Mouse (Mus musculus): Measurements from ENCODE around the gene Pald1.

Gene Pald1

GRCm38 (mm10) chr10:61277918-61278674 is 105.2 kb downstream of the Pald1 start:
- no peak for DNase-seq (ENCODE audit: low spot score)

- DNase-seq (ENCODE audit: low spot score), result no peak
Measured at GRCm38 (mm10) chr10:61277051-61277450, 106.3 kb downstream of the Pald1 start.

- DNase-seq (ENCODE audit: low spot score), result peak; percentile 10
Measured at GRCm38 (mm10) chr10:61275669-61276110, 107.6 kb downstream of the Pald1 start.

DNA sequence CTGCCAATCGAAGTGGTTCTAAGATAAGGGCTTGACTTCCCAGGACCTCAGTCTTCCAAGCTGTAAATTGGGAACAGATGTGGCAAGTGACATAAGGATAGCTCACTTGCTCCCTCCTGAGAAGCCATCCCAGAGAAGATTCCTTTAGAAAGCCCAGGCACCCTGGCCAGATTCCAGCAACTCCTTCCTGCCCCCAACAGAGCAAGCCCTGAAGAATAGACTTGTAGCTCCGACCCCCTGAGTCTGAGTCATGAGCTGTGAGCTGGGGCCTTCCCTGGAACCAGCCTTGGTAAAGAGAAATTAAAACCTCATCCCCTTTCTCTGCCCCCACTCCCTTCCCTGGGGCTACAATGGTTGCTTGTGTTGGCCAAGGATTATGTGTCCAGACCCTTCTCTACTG is 108.8 kb downstream of the Pald1 start:
- DNase-seq (ENCODE audit: low spot score), result no peak

DNA sequence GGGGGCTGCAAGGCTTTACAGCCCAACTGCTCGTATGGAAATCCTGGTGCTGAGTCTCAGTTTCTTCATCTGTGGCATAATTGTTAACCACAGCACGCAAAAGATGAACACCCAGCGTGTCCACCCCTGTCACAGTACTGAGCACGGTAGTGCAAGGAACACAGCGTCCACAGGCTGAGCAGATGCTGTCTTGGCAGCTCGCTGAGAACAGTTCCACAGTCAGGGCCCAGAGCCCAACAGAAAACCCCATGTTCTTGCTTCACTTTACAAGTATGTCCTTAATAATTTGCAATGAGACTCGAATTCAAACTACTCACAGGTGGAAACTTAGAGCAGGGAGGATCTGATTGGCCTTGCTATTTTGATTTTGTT is 109.5 kb downstream of the Pald1 start:
- no peak for DNase-seq (ENCODE audit: low spot score)

DNA sequence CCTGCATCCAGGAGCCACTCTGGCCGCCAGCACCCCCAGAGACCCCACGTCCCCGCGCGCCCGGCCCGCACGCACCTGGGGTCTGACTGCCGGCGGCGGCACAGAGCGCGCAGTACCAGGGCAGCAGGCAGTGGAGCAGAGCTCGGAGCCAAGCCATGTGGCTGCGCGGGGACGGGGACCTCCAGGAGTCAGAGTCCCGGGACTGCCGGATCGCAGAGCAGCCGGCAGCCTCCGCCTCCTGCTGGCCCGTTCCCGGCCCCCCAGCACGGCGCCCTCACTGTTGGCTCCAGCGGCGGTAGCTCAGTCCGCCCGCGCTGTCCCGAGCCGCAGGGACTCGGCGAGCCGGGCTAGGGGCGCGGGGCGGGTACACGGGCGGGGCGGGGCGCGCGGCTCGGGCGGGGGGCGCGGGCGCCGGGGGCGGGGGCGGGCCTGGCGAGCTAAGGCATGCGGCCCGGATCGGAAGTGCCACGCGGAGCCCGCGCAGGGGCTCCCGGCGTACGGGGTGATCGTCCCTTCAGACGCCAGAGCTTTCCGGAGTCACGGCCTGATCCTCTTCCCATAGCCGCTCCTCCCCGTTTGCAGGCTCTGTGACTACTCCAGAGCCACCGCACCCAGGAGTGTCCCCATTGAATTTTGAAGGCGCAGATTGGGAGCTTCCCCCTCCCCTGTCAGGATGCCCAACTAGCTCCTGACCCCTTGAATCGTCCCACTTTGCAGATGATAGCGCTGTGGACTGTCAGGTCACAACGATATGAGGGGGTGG is 110.1 kb downstream of the Pald1 start, which contains the start of gene Adamts14:
Gene Adamts14 (minus strand): TSS at position 358 of the 763 bp plus-strand sequence.
- DNase-seq (ENCODE audit: low spot score), result no peak

- no peak for DNase-seq (ENCODE audit: low spot score)
Measured at GRCm38 (mm10) chr10:61272631-61273030, 110.7 kb downstream of the Pald1 start.

- no peak for DNase-seq (ENCODE audit: low spot score)
Measured at GRCm38 (mm10) chr10:61272089-61272626, 111.2 kb downstream of the Pald1 start.
